Mouse (Mus musculus) liver, embryonic 14.5 days (tissue): Measurements from ENCODE around the gene Hba-x. TPM values are rescaled to one million over a fixed set of nuclear protein-coding genes. Genes with fewer than 3 reads are reported as not detected.
"Not testable (repeated sequence)": the region's sequence is repeated elsewhere in the genome, so short reads cannot be mapped to it uniquely, and the experiment has no call there.

Experiments used
- ATAC-seq: fragments of 200-750 bp; cut with Nextera tagmentation; 2 replicates; pipeline ENCODE4 v1.8.0; 2017; ENCODE audit warnings: moderate number of reproducible peaks, mild to moderate bottlenecking, moderate library complexity; ENCODE audit not compliant: insufficient read depth
- DNase-seq, 3 experiments: peaks; one replicate each; pipeline ENCODE4 v3.0.0-alpha.2; 2012 to 2013; ENCODE audit warnings: low read depth in 3 of 3, low spot score in 3 of 3
- H3K27ac ChIP-seq: fragments of 300-500 bp; sonication (generic); 2 replicates; pipeline ENCODE4 v1.5.1; 2014; ENCODE audit warnings: moderate library complexity, mild to moderate bottlenecking, control low read depth, inconsistent platforms
- H3K27me3 ChIP-seq: fragments of 300-500 bp; sonication (generic); 2 replicates; pipeline ENCODE4 v1.6.1; 2014; ENCODE audit warnings: mild to moderate bottlenecking, low read length, moderate library complexity; ENCODE audit not compliant: control insufficient read depth, insufficient read depth
- H3K36me3 ChIP-seq: fragments of 300-500 bp; sonication (generic); replicated peaks from 2 replicates; pipeline ENCODE4 v1.6.1; 2014; ENCODE audit warnings: low read depth; ENCODE audit not compliant: control insufficient read depth, insufficient read depth
- H3K4me1 ChIP-seq, 2 experiments: fragments of 200-500 bp in 1 of 2; fragments of 300-500 bp in 1 of 2; sonication (generic) in 1 of 2; replicated peaks; 2 replicates each; pipeline ENCODE4 v1.6.1; 2012 to 2014; ENCODE audit warnings: antibody characterized with exemption in 1 of 2, inconsistent platforms in 1 of 2, low read length in 1 of 2; ENCODE audit not compliant: control insufficient read depth in 2 of 2, insufficient read depth in 2 of 2
- H3K4me2 ChIP-seq: fragments of 300-500 bp; sonication (generic); 2 replicates; pipeline ENCODE4 v1.6.1; 2014; ENCODE audit warnings: low read depth, mild to moderate bottlenecking, control low read depth, moderate library complexity
- H3K4me3 ChIP-seq, 2 experiments: fragments of 200-500 bp in 1 of 2; fragments of 300-500 bp in 1 of 2; sonication (generic) in 1 of 2; 2 replicates each; pipeline ENCODE4 v1.5.1; 2012 to 2014; ENCODE audit warnings: low read depth in 2 of 2, low read length in 2 of 2, mild to moderate bottlenecking in 2 of 2, control low read depth in 1 of 2, inconsistent platforms in 1 of 2, moderate library complexity in 1 of 2; ENCODE audit not compliant: insufficient read depth in 1 of 2
- H3K9ac ChIP-seq: fragments of 300-500 bp; sonication (generic); replicated peaks from 2 replicates; pipeline ENCODE4 v1.6.1; 2014; ENCODE audit warnings: mild to moderate bottlenecking, control low read depth, moderate library complexity
- H3K9me3 ChIP-seq: fragments of 300-500 bp; sonication (generic); 2 replicates; pipeline ENCODE4 v1.6.1; 2016; ENCODE audit warnings: low read length, mixed read lengths; ENCODE audit not compliant: control insufficient read depth
- CTCF ChIP-seq: IDR thresholded peaks from 2 replicates; pipeline ENCODE4 v1.5.1; 2016; ENCODE audit warnings: antibody characterized with exemption, low read depth, control low read depth
- EP300 ChIP-seq: IDR thresholded peaks from 2 replicates; pipeline ENCODE4 v1.6.1; 2016; ENCODE audit warnings: antibody characterized with exemption, low read depth
- WGBS: fragments of 180-500 bp; shearing (Covaris S2); extraction: QIAGEN DNeasy Blood & Tissue Kit; methylation state at CpG from one replicate; pipeline ENCODE4 v1.1.7; 2014; ENCODE audit not compliant: insufficient replicate concordance; 5-methylcytosine and 5-hydroxymethylcytosine counted together
- polyA plus RNA-seq, 2 experiments: library from polyadenylated mRNA; depleted of rRNA in 1 of 2; stranded (reverse) in 1 of 2; unstranded in 1 of 2; fragments of >200 nt; fragmentation: Nextera tagmentation in 1 of 2; extraction: Ambion mirVana in 1 of 2; gene quantifications; 2 replicates each; pipeline versions ENCODE4 v1.2.1 to v1.2.3; 2012 to 2014

Gene Hba-x
- polyA plus RNA-seq, 2 experiments, result 32.1 to 74.9 TPM

- H3K4me3 ChIP-seq, result peak overlapping the region; percentile 10 to 23
- ATAC-seq, H3K9me3 ChIP-seq, H3K27me3 ChIP-seq: not testable (repeated sequence)
- DNase-seq, result peak; percentile 57 to 72 (median 70)
- WGBS, result 27% methylated on average over 3 of the region's 3 CpGs
- H3K9ac ChIP-seq, result peak overlapping the region; percentile 85
- H3K27ac ChIP-seq, result peak overlapping the region; percentile 100
- H3K4me2 ChIP-seq, result peak overlapping the region; percentile 72
- peaks cover 48 to 60% of the 10 kb centered on the region in 2 experiments for H3K4me1 ChIP-seq
- peak; percentile 82 for TF ChIP-seq EP300
- peaks cover 26% of the 10 kb centered on the region for H3K36me3 ChIP-seq
Measured at GRCm38 (mm10) chr11:32293479-32293878, 17.3 kb downstream of the Hba-x start.

DNA sequence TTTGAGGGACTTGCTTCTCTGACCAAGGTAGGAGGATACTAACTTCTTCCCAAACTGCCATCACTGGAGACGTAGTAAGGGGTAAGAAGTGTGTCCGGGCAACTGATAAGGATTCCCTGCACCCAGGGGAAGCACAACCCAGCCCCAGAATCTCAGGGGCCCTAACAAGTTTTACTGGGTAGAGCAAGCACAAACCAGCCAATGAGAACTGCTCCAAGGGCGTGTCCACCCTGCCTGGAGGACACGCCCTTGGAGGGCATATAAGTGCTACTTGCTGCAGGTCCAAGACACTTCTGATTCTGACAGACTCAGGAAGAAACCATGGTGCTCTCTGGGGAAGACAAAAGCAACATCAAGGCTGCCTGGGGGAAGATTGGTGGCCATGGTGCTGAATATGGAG lies 20.0 kb downstream of the Hba-x start, which contains the start of gene Hba-a2:
TSS of gene Hba-a2 (plus strand) at position 287 of the 400 bp plus-strand sequence.
- peak; percentile 79 for ATAC-seq
- Histone ChIP-seq H3K4me3 (peak within 1 kb of the TSS; percentile 62 to 69), H3K4me1 (peaks cover 35 to 46% of the 10 kb centered on the region in 2 experiments), H3K4me2 (peak within 1 kb of the TSS; percentile 72), H3K27ac (peak within 1 kb of the TSS; percentile 100), H3K36me3 (peaks cover 15% of the 10 kb centered on the region), H3K9ac (peak within 1 kb of the TSS; percentile 91)
- not testable (repeated sequence) for H3K27me3 ChIP-seq, DNase-seq, H3K9me3 ChIP-seq
- WGBS, result no CpG with 5 or more reads among the region's 4 CpGs

GRCm38 (mm10) chr11:32297417-32297816 lies 21.2 kb downstream of the Hba-x start:
- not testable (repeated sequence) for H3K9me3 ChIP-seq, H3K27me3 ChIP-seq
- Histone ChIP-seq H3K4me2 (peak overlapping the region; percentile 56), H3K36me3 (peaks cover 19% of the 10 kb centered on the region), H3K4me1 (peaks cover 23 to 37% of the 10 kb centered on the region in 2 experiments), H3K27ac (peak overlapping the region; percentile 97), H3K9ac (peak overlapping the region; percentile 91), H3K4me3 (peak overlapping the region; percentile 62 to 69)
- WGBS, result 6% methylated on average over 2 of the region's 2 CpGs
- DNase-seq, result peak in 2 of 3 experiments; percentile 54 to 57
- ATAC-seq, result peak; percentile 2; the same call in 1 of the 2 replicates

GRCm38 (mm10) chr11:32297866-32298531 lies 21.8 kb downstream of the Hba-x start:
- H3K4me3 ChIP-seq, result peak overlapping the region; percentile 27 to 62

GRCm38 (mm10) chr11:32298532-32298918 lies 22.3 kb downstream of the Hba-x start:
- DNase-seq (peak; percentile 58 to 71 (median 68)), ATAC-seq (no peak; the same call in 1 of the 2 replicates)
- TF ChIP-seq CTCF (no peak), EP300 (no peak)
- Histone ChIP-seq H3K9me3 (no peaks in the 10 kb centered on the region), H3K36me3 (peaks cover 20% of the 10 kb centered on the region), H3K4me2 (peak overlapping the region; percentile 56), H3K27ac (peak overlapping the region; percentile 97), H3K4me3 (peak overlapping the region; percentile 27 to 62), H3K27me3 (no peaks in the 10 kb centered on the region; the same call in 1 of the 2 replicates), H3K4me1 (peaks cover 17 to 28% of the 10 kb centered on the region in 2 experiments), H3K9ac (peak overlapping the region; percentile 91)
- 88% methylated on average over 2 of the region's 2 CpGs for WGBS

More at GRCm38 (mm10) chr11:32297866-32298531, 21.8 kb downstream of the Hba-x start:
- TF ChIP-seq EP300 (peak; percentile 57), CTCF (no peak)
- 78% methylated on average over 1 of the region's 1 CpGs for WGBS
- ATAC-seq (peak; percentile 44), DNase-seq (peak; percentile 70 to 75 (median 70))
- Histone ChIP-seq H3K4me2 (peak overlapping the region; percentile 56), H3K4me1 (peaks cover 19 to 32% of the 10 kb centered on the region in 2 experiments), H3K9ac (peak overlapping the region; percentile 91), H3K9me3 (no peaks in the 10 kb centered on the region), H3K27ac (peak overlapping the region; percentile 97), H3K27me3 (no peaks in the 10 kb centered on the region; the same call in 1 of the 2 replicates), H3K36me3 (peaks cover 20% of the 10 kb centered on the region)
